Mouse (Mus musculus): Measurements from ENCODE around the gene Rnaset2a.
"Not testable (repeated sequence)": the region's sequence is repeated elsewhere in the genome, so short reads cannot be mapped to it uniquely, and the experiment has no call there.

Gene Rnaset2a

DNA sequence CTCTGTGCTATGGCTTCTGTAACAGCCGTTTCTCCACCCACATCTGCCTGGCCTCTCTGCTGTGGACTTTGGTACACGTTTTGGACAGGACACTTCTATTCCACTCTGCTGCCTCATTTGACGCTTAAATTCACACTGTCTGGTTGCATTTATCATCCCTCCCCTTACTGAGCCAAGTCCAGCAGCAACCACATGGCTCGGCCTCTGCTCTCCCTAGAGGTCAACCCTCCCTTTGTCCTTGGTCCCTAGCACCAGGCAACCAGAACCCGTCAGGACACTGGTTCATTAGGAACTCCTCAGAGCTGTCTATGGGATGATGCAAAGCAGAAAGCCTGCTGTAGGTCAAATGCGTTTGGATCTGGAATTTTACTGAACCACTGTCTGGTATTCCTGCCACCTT lies 17.0 kb downstream of the Rnaset2a start:
- not testable (repeated sequence) for DNase-seq

DNA sequence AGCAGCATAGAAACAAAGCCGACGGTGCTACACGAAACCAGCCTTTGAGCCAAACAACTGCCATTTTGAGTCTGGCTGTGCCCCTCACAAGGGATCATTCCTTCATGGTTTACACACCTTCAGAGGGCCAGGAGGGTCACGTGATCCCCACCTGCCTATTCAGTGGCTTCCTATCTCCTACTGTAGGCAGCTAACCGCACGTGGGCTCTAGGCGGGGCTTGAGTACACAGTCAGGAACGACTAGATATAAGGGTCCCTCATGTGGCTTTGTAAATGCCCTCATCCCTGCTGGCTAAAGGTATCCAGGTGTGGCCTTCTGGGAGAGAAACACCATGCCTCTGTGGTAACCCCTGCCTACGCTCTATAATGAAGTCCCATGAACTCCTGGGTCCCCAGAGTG lies 18.3 kb downstream of the Rnaset2a start:
- not testable (repeated sequence) for DNase-seq

DNA sequence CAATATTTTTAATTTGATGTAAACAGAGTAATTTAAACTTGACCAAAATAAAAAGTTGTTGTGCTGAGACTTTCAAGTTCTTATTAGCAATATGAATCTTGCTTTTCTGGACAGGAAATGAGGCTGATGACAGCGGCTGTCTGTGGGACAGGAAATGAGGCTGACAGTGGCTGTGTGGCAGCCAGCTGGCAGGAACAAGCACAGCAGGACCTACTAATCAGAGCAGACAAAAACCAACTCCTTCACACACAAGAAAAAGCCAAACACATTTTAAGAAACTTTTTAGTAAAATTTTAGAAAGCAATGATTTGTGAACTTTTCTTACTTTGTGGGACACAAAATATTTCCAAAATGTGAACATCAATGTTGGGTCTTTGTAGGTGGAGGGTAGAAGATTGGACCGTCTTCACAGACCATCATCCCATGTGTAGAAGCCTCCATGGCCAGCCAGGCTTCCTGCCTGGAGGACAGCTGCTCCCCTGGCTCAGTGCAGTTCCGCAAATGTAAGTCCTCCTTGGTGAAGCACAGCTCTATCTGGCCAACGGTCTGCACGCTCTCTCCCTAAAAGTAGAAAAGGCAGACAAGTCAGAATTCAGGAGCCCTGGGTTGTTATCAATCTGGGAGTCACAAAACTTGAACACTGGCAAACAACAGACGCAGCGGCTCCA lies 19.4 kb downstream of the Rnaset2a start:
- DNase-seq = not testable (repeated sequence)

- DNase-seq = not testable (repeated sequence)
Observed at GRCm38 (mm10) chr17:8124586-8124985, 23.3 kb downstream of the Rnaset2a start.

DNA sequence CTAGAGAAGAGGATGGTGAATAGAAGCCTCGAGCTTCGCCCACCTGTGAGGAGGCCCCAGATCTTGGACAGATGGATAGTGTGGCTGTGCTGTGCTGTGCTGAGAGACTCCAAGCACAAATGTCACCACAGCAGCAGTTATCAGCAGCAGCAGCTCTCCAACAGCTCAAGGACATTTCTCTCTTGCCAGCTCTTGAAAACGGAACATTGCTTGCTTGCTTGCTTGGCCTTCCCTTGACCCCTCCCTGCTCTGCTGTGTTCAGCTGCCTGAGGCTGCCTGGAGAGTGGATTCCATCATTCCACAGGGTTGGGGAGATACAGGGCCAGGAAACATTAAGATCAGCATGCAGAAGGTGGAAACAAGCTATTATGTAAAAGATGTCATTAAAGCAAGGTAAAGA lies 24.9 kb downstream of the Rnaset2a start:
- not testable (repeated sequence) for DNase-seq

GRCm38 (mm10) chr17:8116928-8117327 lies 31.0 kb downstream of the Rnaset2a start:
- DNase-seq = not testable (repeated sequence)

DNA sequence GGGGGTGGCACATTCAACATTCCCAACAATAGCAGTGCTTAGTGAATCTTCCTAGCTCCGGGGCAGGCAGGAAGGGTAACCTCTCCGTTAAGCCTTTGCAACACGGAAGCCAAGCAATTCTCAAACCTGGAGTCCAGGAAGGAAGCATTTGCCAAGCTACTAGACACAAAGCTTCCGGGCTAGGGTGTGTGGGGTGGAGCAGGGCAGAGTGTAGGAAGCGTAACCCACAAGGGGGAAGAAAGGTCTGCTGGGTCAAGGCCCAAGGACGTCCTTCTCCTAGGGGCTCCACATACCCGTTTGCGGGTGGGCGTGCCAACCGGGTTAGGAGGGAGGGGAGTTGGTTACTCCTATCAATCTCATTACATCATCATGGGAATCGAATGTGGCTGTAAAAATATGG lies 31.5 kb downstream of the Rnaset2a start:
- DNase-seq = peak; percentile 41

DNA sequence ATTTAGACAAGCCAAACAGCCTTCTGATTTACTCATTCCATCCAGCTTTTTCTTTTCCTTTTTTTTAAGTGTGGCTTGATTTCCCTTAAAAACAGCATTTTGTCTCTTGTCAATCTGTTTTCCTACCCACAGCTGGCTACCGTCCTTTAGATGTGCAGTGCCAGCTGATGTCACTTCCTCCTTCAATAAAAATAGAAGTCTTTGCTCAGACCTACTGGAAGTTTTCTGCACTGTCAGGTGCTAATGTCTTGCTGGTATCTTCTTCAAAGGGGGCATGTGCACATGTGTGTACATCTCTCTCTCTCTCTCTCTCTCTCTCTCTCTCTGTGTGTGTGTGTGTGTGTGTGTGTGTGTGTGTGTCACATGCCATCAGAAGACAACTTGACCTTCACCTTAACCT lies 35.7 kb downstream of the Rnaset2a start:
- DNase-seq = not testable (repeated sequence)

DNA sequence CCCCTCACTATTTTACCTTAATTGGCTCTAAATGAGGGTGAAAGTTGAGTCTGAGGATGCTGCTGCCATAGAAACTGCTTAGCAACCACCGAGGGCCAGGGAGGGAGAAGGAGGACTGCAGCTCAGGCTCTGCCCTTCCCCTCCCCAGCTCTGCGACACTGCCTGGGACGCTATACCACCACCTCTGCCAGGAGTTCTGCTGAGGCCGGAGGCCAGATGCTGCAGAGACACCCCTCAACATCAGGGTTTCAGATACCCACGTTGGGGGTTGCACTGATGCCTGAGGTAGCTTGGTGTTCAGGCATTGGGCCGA lies 46.6 kb downstream of the Rnaset2a start:
- DNase-seq = not testable (repeated sequence)

DNA sequence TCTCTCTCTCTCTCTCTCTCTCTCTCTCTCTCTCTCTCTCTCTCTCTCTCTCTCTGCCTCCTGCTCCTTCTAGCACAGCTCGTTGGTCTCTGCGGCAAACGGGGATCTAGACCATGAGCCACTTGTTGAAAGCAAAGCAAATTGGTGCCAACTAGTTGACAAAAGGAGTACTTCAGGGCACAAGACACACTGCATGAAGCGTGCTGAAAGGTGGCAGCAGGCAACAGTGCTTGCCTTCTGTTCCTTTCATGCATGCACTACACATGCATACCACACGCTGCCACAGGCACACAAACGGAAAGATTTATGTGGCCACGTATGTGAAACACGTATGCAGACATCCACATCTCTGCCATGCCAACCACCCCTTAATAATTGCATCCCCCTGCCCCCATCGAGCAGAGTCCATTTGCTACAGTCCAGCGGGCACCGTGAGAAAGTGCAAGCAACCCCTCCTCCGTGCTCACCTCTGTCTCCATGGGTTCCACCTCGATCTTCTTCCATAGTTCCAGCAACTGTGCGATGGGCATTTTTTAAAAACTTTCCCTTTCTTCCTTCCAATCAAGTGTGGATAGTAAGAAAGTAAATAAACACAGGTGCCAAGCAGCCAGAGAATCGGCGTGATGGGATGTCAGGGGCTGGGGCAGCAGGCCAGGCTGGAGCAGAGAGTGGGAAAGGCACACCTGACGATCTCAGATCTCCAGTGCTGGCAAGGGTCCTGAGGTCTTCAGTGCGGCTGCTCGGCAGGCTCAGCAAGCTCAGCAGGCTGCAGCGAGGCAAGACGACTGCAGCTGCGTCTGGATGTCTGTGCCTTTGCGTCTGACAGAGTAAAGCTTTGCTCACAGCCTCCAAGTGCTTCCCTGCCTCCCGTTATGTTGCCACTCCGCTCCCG lies 47.2 kb downstream of the Rnaset2a start:
- DNase-seq = not testable (repeated sequence)

GRCm38 (mm10) chr17:8096199-8096598 lies 51.7 kb downstream of the Rnaset2a start:
- not testable (repeated sequence) for DNase-seq

- not testable (repeated sequence) for DNase-seq
Observed at GRCm38 (mm10) chr17:8095653-8096052, 52.2 kb downstream of the Rnaset2a start.

- DNase-seq = peak; percentile 38
Observed at GRCm38 (mm10) chr17:8092537-8093526, 55.1 kb downstream of the Rnaset2a start.

DNA sequence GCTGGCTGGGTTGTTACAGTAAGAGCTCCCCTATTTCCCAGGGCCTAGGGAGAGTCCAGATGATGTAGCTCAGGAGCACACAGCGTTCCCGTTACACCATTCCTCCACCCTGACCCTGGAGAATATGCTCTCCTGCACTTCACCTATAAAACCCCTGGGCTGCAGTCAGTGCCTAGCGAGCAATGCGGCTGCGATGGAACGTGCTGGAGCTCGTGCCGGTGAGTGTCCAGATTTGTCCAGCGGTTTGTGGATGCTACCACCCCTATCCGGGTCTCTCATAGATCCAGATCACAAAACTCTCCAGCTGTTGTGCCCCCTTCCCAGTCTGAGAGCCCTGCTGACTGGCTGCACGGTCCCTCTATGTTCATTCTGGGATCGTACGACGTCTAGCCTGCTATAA lies 56.6 kb downstream of the Rnaset2a start:
- peak; percentile 9 for DNase-seq

- DNase-seq = not testable (repeated sequence)
Observed at GRCm38 (mm10) chr17:8069847-8070246, 78.0 kb downstream of the Rnaset2a start.
